Comparison of ENCODE assay signal across 8 mouse cellular contexts in genomic region chr17:56010681-56011080, GRCm38 (mm10). TPM values are rescaled to one million over a fixed set of nuclear protein-coding genes. Genes with fewer than 3 reads are reported as not detected.
A peak's percentile ranks its signal among the peaks of the same experiment; 100 is the strongest.
DNase-seq lines count a peak whose midpoint lies in the region; ATAC-seq and TF ChIP-seq lines count a peak whose summit lies in the region.

No protein-coding gene starts in this region.

- H3K27ac ChIP-seq in cortical plate, adult 2 months (ENCODE audit: insufficient read depth, low read length): no peak overlapping the region
- no peak overlapping the region for H3K27ac ChIP-seq in kidney, adult 2 months (ENCODE audit: insufficient read depth, low read depth, low read length)
- H3K27ac ChIP-seq in liver, embryonic 12.5 days: no peak overlapping the region
- no peak overlapping the region for H3K27ac ChIP-seq in stomach, postnatal 0 days (replicated peaks)

- H3K4me2 ChIP-seq in liver, embryonic 12.5 days: peak overlapping the region; percentile 92
- H3K4me2 ChIP-seq in myocyte (ENCODE audit: low read depth): peak overlapping the region; percentile 100
- peak overlapping the region; percentile 100 for H3K4me2 ChIP-seq in stomach, postnatal 0 days (replicated peaks; ENCODE audit: low read depth)

- no peak overlapping the region for H3K9ac ChIP-seq in liver, embryonic 12.5 days
- peak overlapping the region; percentile 74; the same call in 1 of the 2 replicates for H3K9ac ChIP-seq in stomach, postnatal 0 days (ENCODE audit: low read length)

- peaks cover 6% of the 10 kb centered on the region; the same call in 1 of the 2 replicates for H3K4me1 ChIP-seq in cortical plate, adult 2 months (ENCODE audit: control insufficient read depth, insufficient read depth, low read length)
- H3K4me1 ChIP-seq in kidney, adult 2 months (ENCODE audit: control insufficient read depth, insufficient read depth, low read length): peaks cover 3% of the 10 kb centered on the region; the same call in 1 of the 2 replicates
- H3K4me1 ChIP-seq in liver, embryonic 12.5 days: peaks cover 38% of the 10 kb centered on the region
- peaks cover 4% of the 10 kb centered on the region; the same call in 1 of the 2 replicates for H3K4me1 ChIP-seq in stomach, postnatal 0 days (replicated peaks; ENCODE audit: control insufficient read depth, insufficient read depth)

- no peaks in the 10 kb centered on the region for H3K27me3 ChIP-seq in kidney, adult 2 months (replicated peaks; ENCODE audit: control insufficient read depth, insufficient read depth, low read length)
- H3K27me3 ChIP-seq in liver, embryonic 12.5 days (replicated peaks): peaks cover 6% of the 10 kb centered on the region
- H3K27me3 ChIP-seq in myocyte (ENCODE audit: control insufficient read depth, insufficient read depth, insufficient read length): no peaks in the 10 kb centered on the region
- H3K27me3 ChIP-seq in stomach, postnatal 0 days (ENCODE audit: control insufficient read depth, insufficient read depth, low read length): 0 out of 2 replicates have a peak, but pooled peaks cover under 1% of the 10 kb centered on the region

- no peaks in the 10 kb centered on the region for H3K36me3 ChIP-seq in kidney, adult 2 months (ENCODE audit: control insufficient read depth, insufficient read depth, low read length)
- H3K36me3 ChIP-seq in liver, embryonic 12.5 days: peaks cover 39% of the 10 kb centered on the region
- peaks cover 21% of the 10 kb centered on the region for H3K36me3 ChIP-seq in myocyte (ENCODE audit: control insufficient read depth, insufficient read depth)
- peaks cover 13% of the 10 kb centered on the region for H3K36me3 ChIP-seq in stomach, postnatal 0 days (ENCODE audit: control insufficient read depth, insufficient read depth, low read length)

- TF ChIP-seq EP300 in stomach, postnatal 0 days (optimal IDR thresholded peaks at IDR 0.05): no peak

- peak; percentile 90 for TF ChIP-seq CTCF in cortical plate, adult 2 months (IDR thresholded peaks at IDR 0.05; ENCODE audit: extremely low read depth, insufficient read depth, low read length)
- TF ChIP-seq CTCF in kidney, adult 2 months (conservative IDR thresholded peaks at IDR 0.05; ENCODE audit: insufficient read depth, insufficient read length, low read depth, low read length): peak; percentile 96
- peak; percentile 96 for TF ChIP-seq CTCF in stomach, postnatal 0 days (IDR thresholded peaks at IDR 0.05; ENCODE audit: low read depth)

- H3K4me3 ChIP-seq in cortical plate, adult 2 months (ENCODE audit: insufficient read depth, low read length): peak overlapping the region; percentile 68
- H3K4me3 ChIP-seq in kidney, adult 2 months (ENCODE audit: insufficient read depth, low read depth, low read length): no peak overlapping the region
- H3K4me3 ChIP-seq in liver, embryonic 12.5 days: 0 out of 2 replicates have a peak overlapping the region, but pooled peaks have one; percentile 73
- H3K4me3 ChIP-seq in myocyte: peak overlapping the region; percentile 55
- no peak overlapping the region for H3K4me3 ChIP-seq in stomach, postnatal 0 days (ENCODE audit: low read depth, low read length)

- peaks cover 7% of the 10 kb centered on the region for H3K79me2 ChIP-seq in myocyte (ENCODE audit: control insufficient read depth, insufficient read depth)

- H3ac ChIP-seq in myocyte (ENCODE audit: control insufficient read depth, insufficient read length): no peak overlapping the region

- H3K9me3 ChIP-seq in liver, embryonic 12.5 days (replicated peaks): no peaks in the 10 kb centered on the region
- no peaks in the 10 kb centered on the region for H3K9me3 ChIP-seq in stomach, postnatal 0 days (ENCODE audit: control insufficient read depth, low read length)

- peak; percentile 36 for ATAC-seq in granulocyte monocyte progenitor cell, adult 5-6 weeks (replicated peaks; ENCODE audit: poor library complexity, severe bottlenecking)
- no peak for ATAC-seq in liver, embryonic 12.5 days
- no peak for ATAC-seq in stomach, postnatal 0 days (ENCODE audit: low FRiP score, low TSS enrichment)

- peak; percentile 60 for DNase-seq in right cerebral cortex, adult 18-20 months
- DNase-seq in right cerebral cortex, postnatal 36 days (ENCODE audit: low spot score in 2 of 2): no peak
- peak; percentile 78 for DNase-seq in kidney, adult 2 months
- peak; percentile 80 for DNase-seq in stomach, postnatal 0 days (ENCODE audit: low spot score)

- no peak for TF ChIP-seq POLR2A in cortical plate, adult 2 months (IDR thresholded peaks at IDR 0.05; ENCODE audit: extremely low read depth, insufficient read depth, low read length)
- no peak for TF ChIP-seq POLR2A in kidney, adult 2 months (IDR thresholded peaks at IDR 0.05; ENCODE audit: low read depth, low read length)
- TF ChIP-seq POLR2A in myocyte (IDR thresholded peaks at IDR 0.05; ENCODE audit: insufficient read length, low read depth): no peak

- WGBS in kidney, adult 2 months: 5% methylated on average over 9 of the region's 9 CpGs
- 6% methylated on average over 9 of the region's 9 CpGs for WGBS in liver, embryonic 12.5 days (ENCODE audit: insufficient replicate concordance)
- 13% methylated on average over 9 of the region's 9 CpGs for WGBS in stomach, postnatal 0 days

TF ChIP-seq in myocyte, 11 proteins besides CTCF, POLR2A, EP300 and RAD21:
- TF ChIP-seq MYOG (IDR thresholded peaks at IDR 0.05; ENCODE audit: control insufficient read depth in 1 of 3, insufficient read depth in 1 of 3, insufficient read length in 2 of 3, low read depth in 2 of 3) (no peak), TCF12 (IDR thresholded peaks at IDR 0.05; ENCODE audit: insufficient read depth, poor library complexity, severe bottlenecking) (no peak), REST (IDR thresholded peaks at IDR 0.05; ENCODE audit: insufficient read depth, insufficient read length) (no peak), CEBPB (IDR thresholded peaks at IDR 0.05; ENCODE audit: insufficient read depth, poor library complexity, severe bottlenecking) (no peak), MAX (IDR thresholded peaks at IDR 0.05; ENCODE audit: low read depth) (no peak), E2F4 (IDR thresholded peaks at IDR 0.05; ENCODE audit: insufficient read depth) (no peak), SRF (IDR thresholded peaks at IDR 0.05; ENCODE audit: control insufficient read depth, insufficient read length, low read depth) (no peak), USF1 (IDR thresholded peaks at IDR 0.05; ENCODE audit: low read depth) (no peak), MYOD1 (IDR thresholded peaks at IDR 0.05; ENCODE audit: control insufficient read depth in 1 of 3, insufficient read length in 2 of 3, low read depth in 2 of 3) (no peak), POLR2AphosphoS2 (IDR thresholded peaks at IDR 0.05; ENCODE audit: insufficient read length, low read depth) (no peak), TCF3 (IDR thresholded peaks at IDR 0.05; ENCODE audit: insufficient read length, low read depth) (no peak)

RNA-seq across cellular contexts. Expression of gene Mpnd, which starts 5.2 kb away (rescaled TPM):
- polyA plus RNA-seq in cortical plate, adult 2 months (2012; rRNA removed): 142 and 154 TPM in 2 replicates
- 22.0 and 30.8 TPM in 2 replicates for total RNA-seq in granulocyte monocyte progenitor cell, adult 5-6 weeks (2014; fragmentation: Nextera tagmentation)
- total RNA-seq in granulocyte monocyte progenitor cell, adult 5-6 weeks (2017): 45.8 and 62.2 TPM in 2 replicates
- 98.3 and 116 TPM in 2 replicates for polyA plus RNA-seq in kidney, adult 2 months (2012; rRNA removed)
- polyA plus RNA-seq in liver, embryonic 12.5 days (2016; fragmentation: Nextera tagmentation; extraction: Ambion mirVana): 27.4 and 29.1 TPM in 2 replicates
- 92.1 TPM for polyA plus RNA-seq in myocyte (2012; fragmentation: generic; extraction: Trizol)
- polyA plus RNA-seq in stomach, postnatal 0 days (2015; fragmentation: Nextera tagmentation; extraction: Ambion mirVana): 28.9 and 34.9 TPM in 2 replicates

RNA-seq across cellular contexts. Expression of gene Stap2, which starts 5.3 kb away (rescaled TPM):
- polyA plus RNA-seq in cortical plate, adult 2 months (2012; rRNA removed): 6.0 TPM in 2 replicates
- total RNA-seq in granulocyte monocyte progenitor cell, adult 5-6 weeks (2014; fragmentation: Nextera tagmentation): not detected in 2 replicates
- 0.36 TPM in 1 of 2 replicates, not detected in the other for total RNA-seq in granulocyte monocyte progenitor cell, adult 5-6 weeks (2017)
- 20.1 and 22.6 TPM in 2 replicates for polyA plus RNA-seq in kidney, adult 2 months (2012; rRNA removed)
- polyA plus RNA-seq in liver, embryonic 12.5 days (2016; fragmentation: Nextera tagmentation; extraction: Ambion mirVana): 1.8 and 2.1 TPM in 2 replicates
- polyA plus RNA-seq in myocyte (2012; fragmentation: generic; extraction: Trizol): 0.46 TPM
- polyA plus RNA-seq in stomach, postnatal 0 days (2015; fragmentation: Nextera tagmentation; extraction: Ambion mirVana): 44.2 and 50.6 TPM in 2 replicates

RNA-seq across cellular contexts. Expression of gene Fsd1, which starts 24.4 kb away (rescaled TPM):
- polyA plus RNA-seq in cortical plate, adult 2 months (2012; rRNA removed): 76.7 and 91.0 TPM in 2 replicates
- not detected in 2 replicates for total RNA-seq in granulocyte monocyte progenitor cell, adult 5-6 weeks (2014; fragmentation: Nextera tagmentation)
- not detected in 2 replicates for total RNA-seq in granulocyte monocyte progenitor cell, adult 5-6 weeks (2017)
- 0.36 and 0.48 TPM in 2 replicates for polyA plus RNA-seq in kidney, adult 2 months (2012; rRNA removed)
- 1.7 and 2.3 TPM in 2 replicates for polyA plus RNA-seq in liver, embryonic 12.5 days (2016; fragmentation: Nextera tagmentation; extraction: Ambion mirVana)
- 0.36 TPM for polyA plus RNA-seq in myocyte (2012; fragmentation: generic; extraction: Trizol)
- 2.7 and 3.5 TPM in 2 replicates for polyA plus RNA-seq in stomach, postnatal 0 days (2015; fragmentation: Nextera tagmentation; extraction: Ambion mirVana)

RNA-seq across cellular contexts. Expression of gene Sh3gl1, which starts 25.8 kb away (rescaled TPM):
- polyA plus RNA-seq in cortical plate, adult 2 months (2012; rRNA removed): 56.5 and 59.4 TPM in 2 replicates
- 23.8 and 29.4 TPM in 2 replicates for total RNA-seq in granulocyte monocyte progenitor cell, adult 5-6 weeks (2014; fragmentation: Nextera tagmentation)
- total RNA-seq in granulocyte monocyte progenitor cell, adult 5-6 weeks (2017): 23.0 and 25.3 TPM in 2 replicates
- polyA plus RNA-seq in kidney, adult 2 months (2012; rRNA removed): 48.7 and 56.7 TPM in 2 replicates
- polyA plus RNA-seq in liver, embryonic 12.5 days (2016; fragmentation: Nextera tagmentation; extraction: Ambion mirVana): 66.4 and 67.9 TPM in 2 replicates
- polyA plus RNA-seq in myocyte (2012; fragmentation: generic; extraction: Trizol): 66.9 TPM
- polyA plus RNA-seq in stomach, postnatal 0 days (2015; fragmentation: Nextera tagmentation; extraction: Ambion mirVana): 100 and 101 TPM in 2 replicates

RNA-seq across cellular contexts. Expression of gene Chaf1a, which starts 29.6 kb away (rescaled TPM):
- polyA plus RNA-seq in cortical plate, adult 2 months (2012; rRNA removed): 2.6 and 2.8 TPM in 2 replicates
- total RNA-seq in granulocyte monocyte progenitor cell, adult 5-6 weeks (2014; fragmentation: Nextera tagmentation): 36.0 and 39.4 TPM in 2 replicates
- total RNA-seq in granulocyte monocyte progenitor cell, adult 5-6 weeks (2017): 32.1 and 36.0 TPM in 2 replicates
- 1.0 and 1.2 TPM in 2 replicates for polyA plus RNA-seq in kidney, adult 2 months (2012; rRNA removed)
- 34.3 and 37.6 TPM in 2 replicates for polyA plus RNA-seq in liver, embryonic 12.5 days (2016; fragmentation: Nextera tagmentation; extraction: Ambion mirVana)
- polyA plus RNA-seq in myocyte (2012; fragmentation: generic; extraction: Trizol): 8.0 TPM
- polyA plus RNA-seq in stomach, postnatal 0 days (2015; fragmentation: Nextera tagmentation; extraction: Ambion mirVana): 4.5 and 5.0 TPM in 2 replicates

Comparison
In these comparisons a context has a peak if more than half of its experiments do, and no peak if none do; other contexts are left out.
1. DNase-seq: peak in right cerebral cortex, adult 18-20 months (single experiment), kidney, adult 2 months (single experiment) and stomach, postnatal 0 days (single experiment); none in right cerebral cortex, postnatal 36 days (0 of 2).
2. H3K4me3 ChIP-seq: peak in cortical plate, adult 2 months (single experiment), liver, embryonic 12.5 days (single experiment) and myocyte (single experiment); none in kidney, adult 2 months (single experiment) and stomach, postnatal 0 days (single experiment).
3. RNA of gene Fsd1, which starts 24.4 kb away (polyA plus RNA-seq): 76.7 to 91.0 TPM in cortical plate, adult 2 months; 2.7 to 3.5 TPM in stomach, postnatal 0 days, 1.7 to 2.3 TPM in liver, embryonic 12.5 days, 0.36 TPM in myocyte (single experiment) and 0.36 to 0.48 TPM in kidney, adult 2 months; every median in the first group is over 10 times any median in the second.
4. Peak in every context shown above with its lines, with median percentiles within 50 percentile points of each other: CTCF ChIP-seq and H3K4me2 ChIP-seq.